Mouse (Mus musculus): ENCODE data around the gene Krt5. TPM values are rescaled to one million over a fixed set of nuclear protein-coding genes. Genes with fewer than 3 reads are reported as not detected.
"Not testable (repeated sequence)": the region's sequence is repeated elsewhere in the genome, so short reads cannot be mapped to it uniquely, and the experiment has no call there.

Krt5 gene
- total RNA-seq, 1 experiment = 0.31 TPM

DNA sequence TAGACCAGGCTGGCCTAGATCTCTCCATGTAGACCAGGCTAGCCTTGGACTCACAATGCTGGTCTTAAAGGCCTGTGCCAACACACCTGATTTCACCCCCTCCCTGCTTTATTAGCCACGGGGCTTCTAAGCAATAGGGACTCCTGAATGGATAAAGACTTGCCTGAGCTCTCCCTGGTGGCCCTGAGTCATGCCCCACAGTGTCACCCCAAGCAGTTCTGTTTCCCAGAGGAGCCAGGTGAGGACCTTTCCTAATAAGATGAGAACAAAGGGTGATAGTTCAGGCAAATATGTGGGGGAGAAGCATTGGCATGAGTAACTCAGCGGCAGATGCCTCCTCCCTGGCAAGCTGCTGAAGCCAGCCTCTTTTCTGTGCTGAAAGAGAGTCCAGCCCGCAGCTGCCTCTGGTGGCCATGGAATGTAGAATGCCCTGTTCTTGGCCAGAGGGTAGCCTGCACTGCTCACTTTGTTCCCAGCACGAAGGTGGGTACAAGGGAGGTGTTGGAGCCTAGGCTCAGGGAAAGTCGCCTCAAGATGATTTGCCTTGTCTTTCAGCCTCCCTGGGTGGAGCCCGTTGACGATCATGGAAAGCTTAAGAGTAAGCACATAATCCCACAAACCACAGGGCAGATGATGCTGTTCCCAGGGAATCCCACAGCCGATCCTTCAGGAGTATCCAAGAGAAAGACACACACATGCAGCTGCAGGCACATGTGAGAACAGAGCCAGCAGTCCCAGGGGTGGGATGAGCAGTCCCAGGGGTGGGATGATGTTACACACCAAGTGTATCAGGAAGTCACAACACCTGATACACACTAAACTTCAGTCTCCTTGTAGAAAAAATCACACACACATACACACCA, 15.1 kb downstream of the Krt5 start:
- H3K4me3 ChIP-seq (ENCODE audit: insufficient read depth in 1 of 2, low read depth in 1 of 2, low read length in 2 of 2, poor library complexity in 1 of 2, severe bottlenecking in 1 of 2) = no peak overlapping the region
- H3K27ac ChIP-seq (ENCODE audit: insufficient read depth, low read depth, low read length, poor library complexity, severe bottlenecking) = no peak overlapping the region
- no peak for DNase-seq (ENCODE audit: low read depth, low spot score)
- no peak for TF ChIP-seq ZNF384 (IDR thresholded peaks at IDR 0.05; ENCODE audit: low read depth, low read length)
- no peak for TF ChIP-seq ZC3H11A (IDR thresholded peaks at IDR 0.05; ENCODE audit: borderline replicate concordance, low read depth, low read length)
- no peak for TF ChIP-seq HCFC1 (IDR thresholded peaks at IDR 0.05; ENCODE audit: borderline replicate concordance, insufficient read depth, low read length)
- no peak for TF ChIP-seq MAFK (IDR thresholded peaks at IDR 0.05; ENCODE audit: insufficient read depth, low read depth, low read length)
- no peak for TF ChIP-seq CHD2 (IDR thresholded peaks at IDR 0.05; ENCODE audit: low read depth, low read length)
- no peak overlapping the region for H3K9ac ChIP-seq (ENCODE audit: insufficient read depth, low read depth, low read length, poor library complexity, severe bottlenecking)
- no peaks in the 10 kb centered on the region for H3K9me3 ChIP-seq (ENCODE audit: control insufficient read depth, insufficient read depth, low read depth, low read length)
- no peaks in the 10 kb centered on the region for H3K36me3 ChIP-seq (ENCODE audit: control insufficient read depth, insufficient read depth, low read length, poor library complexity, severe bottlenecking)
- H3K4me1 ChIP-seq (ENCODE audit: control insufficient read depth in 2 of 2, insufficient read depth in 2 of 2, low read length in 2 of 2, poor library complexity in 1 of 2) = no peaks in the 10 kb centered on the region
- in situ Hi-C loops (cut with MboI; ENCODE audit: low sequenced_read_pairs in 2 of 2, unreplicated experiment in 2 of 2) = no loop called here

DNA sequence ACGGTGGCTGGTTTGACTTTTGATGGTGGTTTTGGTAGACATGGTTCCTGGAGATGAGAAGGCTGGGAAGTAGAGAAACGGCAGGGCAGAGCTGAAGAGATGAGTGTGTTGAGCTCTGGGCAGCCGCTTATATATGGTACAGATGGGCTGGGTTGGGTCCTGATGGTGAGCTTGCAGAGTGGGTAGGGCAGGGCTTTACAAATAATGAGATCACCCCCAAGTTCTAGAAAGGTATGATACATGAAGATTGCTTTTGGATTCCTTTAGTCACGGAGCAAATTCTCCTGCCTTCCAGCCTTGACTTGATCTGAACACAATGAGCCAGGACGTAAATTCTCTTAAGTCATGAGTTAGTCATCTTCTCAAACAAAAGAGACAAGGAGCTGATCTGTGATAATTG, 18.5 kb downstream of the Krt5 start, which contains the start of gene Krt6a:
TSS of gene Krt6a (minus strand) at position 101 of the 400 bp plus-strand sequence.
- no peaks in the 10 kb centered on the region for H3K9me3 ChIP-seq (ENCODE audit: control insufficient read depth, insufficient read depth, low read depth, low read length)
- no peaks in the 10 kb centered on the region for H3K36me3 ChIP-seq (ENCODE audit: control insufficient read depth, insufficient read depth, low read length, poor library complexity, severe bottlenecking)
- no peak within 1 kb of the TSS for H3K4me3 ChIP-seq (ENCODE audit: insufficient read depth in 1 of 2, low read depth in 1 of 2, low read length in 2 of 2, poor library complexity in 1 of 2, severe bottlenecking in 1 of 2)
- TF ChIP-seq ZC3H11A (IDR thresholded peaks at IDR 0.05; ENCODE audit: borderline replicate concordance, low read depth, low read length) (no peak), MAFK (IDR thresholded peaks at IDR 0.05; ENCODE audit: insufficient read depth, low read depth, low read length) (no peak), HCFC1 (IDR thresholded peaks at IDR 0.05; ENCODE audit: borderline replicate concordance, insufficient read depth, low read length) (no peak), ZNF384 (IDR thresholded peaks at IDR 0.05; ENCODE audit: low read depth, low read length) (no peak), CHD2 (IDR thresholded peaks at IDR 0.05; ENCODE audit: low read depth, low read length) (no peak)
- in situ Hi-C loops (cut with MboI; ENCODE audit: low sequenced_read_pairs in 2 of 2, unreplicated experiment in 2 of 2) = no loop called here
- H3K27ac ChIP-seq (ENCODE audit: insufficient read depth, low read depth, low read length, poor library complexity, severe bottlenecking) = no peak within 1 kb of the TSS
- H3K9ac ChIP-seq (ENCODE audit: insufficient read depth, low read depth, low read length, poor library complexity, severe bottlenecking) = no peak within 1 kb of the TSS
- no peaks in the 10 kb centered on the region for H3K4me1 ChIP-seq (ENCODE audit: control insufficient read depth in 2 of 2, insufficient read depth in 2 of 2, low read length in 2 of 2, poor library complexity in 1 of 2)
- no peak for DNase-seq (ENCODE audit: low read depth, low spot score)

DNA sequence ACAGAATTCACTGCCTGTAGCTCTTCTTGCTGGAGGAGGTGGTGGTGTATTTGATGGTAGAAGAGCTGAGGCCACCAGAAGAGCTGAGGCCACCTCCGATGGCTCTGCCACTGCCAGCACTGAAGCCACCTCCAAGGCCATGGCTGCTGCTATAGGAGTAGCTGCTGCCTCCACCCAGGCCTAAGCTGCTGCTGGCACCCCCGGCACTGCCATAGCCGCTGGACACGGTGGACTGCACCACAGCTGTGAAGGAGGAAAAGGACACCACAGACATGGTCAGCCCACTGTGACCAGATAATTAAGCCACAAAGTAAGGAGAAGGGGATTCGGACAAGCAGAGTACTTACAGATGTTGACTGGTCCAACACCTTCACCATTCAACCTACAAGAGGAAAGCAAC, 22.2 kb downstream of the Krt5 start:
- in situ Hi-C loops (cut with MboI; ENCODE audit: low sequenced_read_pairs in 2 of 2, unreplicated experiment in 2 of 2) = not testable (repeated sequence)

DNA sequence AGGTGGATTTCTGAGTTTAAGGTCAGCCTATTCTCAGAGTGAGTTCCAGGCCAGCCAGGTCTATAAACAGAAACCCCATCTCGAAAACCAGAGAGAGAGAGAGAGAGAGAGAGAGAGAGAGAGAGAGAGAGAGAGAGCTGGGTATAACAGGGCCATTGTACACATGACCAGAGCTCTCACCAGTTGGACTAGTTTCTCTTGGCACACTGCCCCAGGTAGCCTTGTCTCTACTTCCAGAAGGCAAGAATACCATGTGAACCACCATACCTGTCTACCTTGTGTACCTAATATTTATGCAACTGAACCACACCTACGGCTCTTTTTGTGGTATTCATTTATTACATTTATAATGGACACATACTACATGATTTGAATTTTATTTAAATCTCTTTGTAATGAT, 24.5 kb downstream of the Krt5 start:
- H3K4me3 ChIP-seq (ENCODE audit: insufficient read depth in 1 of 2, low read depth in 1 of 2, low read length in 2 of 2, poor library complexity in 1 of 2, severe bottlenecking in 1 of 2) = no peak overlapping the region
- no peaks in the 10 kb centered on the region for H3K4me1 ChIP-seq (ENCODE audit: control insufficient read depth in 2 of 2, insufficient read depth in 2 of 2, low read length in 2 of 2, poor library complexity in 1 of 2)
- no peak overlapping the region for H3K9ac ChIP-seq (ENCODE audit: insufficient read depth, low read depth, low read length, poor library complexity, severe bottlenecking)
- no peak overlapping the region for H3K27ac ChIP-seq (ENCODE audit: insufficient read depth, low read depth, low read length, poor library complexity, severe bottlenecking)
- H3K36me3 ChIP-seq (ENCODE audit: control insufficient read depth, insufficient read depth, low read length, poor library complexity, severe bottlenecking) = no peaks in the 10 kb centered on the region
- TF ChIP-seq HCFC1 (IDR thresholded peaks at IDR 0.05; ENCODE audit: borderline replicate concordance, insufficient read depth, low read length) (no peak), MAFK (IDR thresholded peaks at IDR 0.05; ENCODE audit: insufficient read depth, low read depth, low read length) (no peak), ZC3H11A (IDR thresholded peaks at IDR 0.05; ENCODE audit: borderline replicate concordance, low read depth, low read length) (no peak), CHD2 (IDR thresholded peaks at IDR 0.05; ENCODE audit: low read depth, low read length) (no peak)
- no peak for DNase-seq (ENCODE audit: low read depth, low spot score)
- in situ Hi-C loops (cut with MboI; ENCODE audit: low sequenced_read_pairs in 2 of 2, unreplicated experiment in 2 of 2) = no loop called here
- H3K9me3 ChIP-seq (ENCODE audit: control insufficient read depth, insufficient read depth, low read depth, low read length) = no peaks in the 10 kb centered on the region

More for the DNA sequence above, 22.2 kb downstream of the Krt5 start:
- H3K27ac ChIP-seq (ENCODE audit: insufficient read depth, low read depth, low read length, poor library complexity, severe bottlenecking); H3K4me1 ChIP-seq (ENCODE audit: control insufficient read depth in 2 of 2, insufficient read depth in 2 of 2, low read length in 2 of 2, poor library complexity in 1 of 2); H3K9ac ChIP-seq (ENCODE audit: insufficient read depth, low read depth, low read length, poor library complexity, severe bottlenecking); DNase-seq (ENCODE audit: low read depth, low spot score); H3K4me3 ChIP-seq (ENCODE audit: insufficient read depth in 1 of 2, low read depth in 1 of 2, low read length in 2 of 2, poor library complexity in 1 of 2, severe bottlenecking in 1 of 2); H3K9me3 ChIP-seq (ENCODE audit: control insufficient read depth, insufficient read depth, low read depth, low read length); H3K36me3 ChIP-seq (ENCODE audit: control insufficient read depth, insufficient read depth, low read length, poor library complexity, severe bottlenecking): not testable (repeated sequence)

DNA sequence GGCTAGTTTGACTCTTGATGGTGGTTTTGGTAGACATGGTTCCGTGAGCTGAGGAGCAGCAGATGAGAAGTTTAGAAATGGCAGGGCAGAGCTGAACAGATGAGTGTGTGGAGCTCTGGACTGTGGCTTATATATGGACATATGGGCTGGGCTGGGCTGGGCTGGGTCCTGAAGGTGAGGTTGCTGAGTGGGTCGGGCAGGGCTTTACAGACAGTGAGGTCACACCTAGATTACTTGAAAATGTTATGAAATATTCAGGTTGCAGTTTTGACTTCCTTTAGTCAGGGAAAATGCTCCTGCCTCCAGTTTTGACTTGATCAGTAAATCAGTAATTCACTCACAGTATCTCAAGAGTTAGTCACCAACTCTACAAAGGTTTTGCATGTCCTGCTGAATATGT, 32.5 kb downstream of the Krt5 start, which contains the start of gene Krt6b:
TSS of gene Krt6b (minus strand) at position 101 of the 400 bp plus-strand sequence.
- H3K4me3 ChIP-seq (ENCODE audit: insufficient read depth in 1 of 2, low read depth in 1 of 2, low read length in 2 of 2, poor library complexity in 1 of 2, severe bottlenecking in 1 of 2) = no peak within 1 kb of the TSS
- no peaks in the 10 kb centered on the region for H3K36me3 ChIP-seq (ENCODE audit: control insufficient read depth, insufficient read depth, low read length, poor library complexity, severe bottlenecking)
- TF ChIP-seq HCFC1 (IDR thresholded peaks at IDR 0.05; ENCODE audit: borderline replicate concordance, insufficient read depth, low read length) (no peak), ZC3H11A (IDR thresholded peaks at IDR 0.05; ENCODE audit: borderline replicate concordance, low read depth, low read length) (no peak), ZNF384 (IDR thresholded peaks at IDR 0.05; ENCODE audit: low read depth, low read length) (no peak), MAFK (IDR thresholded peaks at IDR 0.05; ENCODE audit: insufficient read depth, low read depth, low read length) (no peak), CHD2 (IDR thresholded peaks at IDR 0.05; ENCODE audit: low read depth, low read length) (no peak)
- DNase-seq (ENCODE audit: low read depth, low spot score) = no peak
- in situ Hi-C loops (cut with MboI; ENCODE audit: low sequenced_read_pairs in 2 of 2, unreplicated experiment in 2 of 2) = no loop called here
- no peak within 1 kb of the TSS for H3K9ac ChIP-seq (ENCODE audit: insufficient read depth, low read depth, low read length, poor library complexity, severe bottlenecking)
- no peaks in the 10 kb centered on the region for H3K4me1 ChIP-seq (ENCODE audit: control insufficient read depth in 2 of 2, insufficient read depth in 2 of 2, low read length in 2 of 2, poor library complexity in 1 of 2)
- H3K9me3 ChIP-seq (ENCODE audit: control insufficient read depth, insufficient read depth, low read depth, low read length) = no peaks in the 10 kb centered on the region
- H3K27ac ChIP-seq (ENCODE audit: insufficient read depth, low read depth, low read length, poor library complexity, severe bottlenecking) = no peak within 1 kb of the TSS
